Mouse (Mus musculus) neural tube, embryonic 11.5 days (tissue): ENCODE data around the gene Raet1e. TPM values are rescaled to one million over a fixed set of nuclear protein-coding genes. Genes with fewer than 3 reads are reported as not detected.
"Not testable (repeated sequence)": the region's sequence is repeated elsewhere in the genome, so short reads cannot be mapped to it uniquely, and the experiment has no call there.

Experiments used
- ATAC-seq: fragments of 200-750 bp; cut with Nextera tagmentation; 2 replicates; pipeline ENCODE4 v1.8.0; 2017; ENCODE audit warnings: moderate number of reproducible peaks, mild to moderate bottlenecking, moderate TSS enrichment, moderate library complexity; ENCODE audit not compliant: insufficient read depth, low FRiP score, low TSS enrichment
- DNase-seq: peaks from one replicate; pipeline ENCODE4 v3.0.0-alpha.2; 2015; ENCODE audit warnings: low spot score
- H3K27ac ChIP-seq: fragments of 300-500 bp; sonication (generic); 2 replicates; pipeline ENCODE4 v1.5.1; 2014; ENCODE audit warnings: low read depth, mild to moderate bottlenecking, low read length
- H3K27me3 ChIP-seq: fragments of 300-500 bp; sonication (generic); 2 replicates; pipeline ENCODE4 v1.6.1; 2014; ENCODE audit warnings: mild to moderate bottlenecking, low read length, mixed read lengths; ENCODE audit not compliant: control insufficient read depth, insufficient read depth
- H3K36me3 ChIP-seq: fragments of 300-500 bp; sonication (generic); 2 replicates; pipeline ENCODE4 v1.6.1; 2014; ENCODE audit warnings: mild to moderate bottlenecking, low read length, moderate library complexity, mixed read lengths; ENCODE audit not compliant: control insufficient read depth, insufficient read depth
- H3K4me1 ChIP-seq: fragments of 300-500 bp; sonication (generic); 2 replicates; pipeline ENCODE4 v1.6.1; 2014; ENCODE audit warnings: low read length, mixed read lengths; ENCODE audit not compliant: control insufficient read depth, insufficient read depth
- H3K4me2 ChIP-seq: fragments of 300-500 bp; sonication (generic); 2 replicates; pipeline ENCODE4 v1.6.1; 2014; ENCODE audit warnings: low read depth, mild to moderate bottlenecking, moderate library complexity
- H3K4me3 ChIP-seq: fragments of 300-500 bp; sonication (generic); 2 replicates; pipeline ENCODE4 v1.5.1; 2014; ENCODE audit warnings: low read depth, low read length
- H3K9ac ChIP-seq: fragments of 300-500 bp; sonication (generic); 2 replicates; pipeline ENCODE4 v1.6.1; 2014; ENCODE audit warnings: mild to moderate bottlenecking, low read length
- H3K9me3 ChIP-seq: fragments of 300-500 bp; sonication (generic); 2 replicates; pipeline ENCODE4 v1.6.1; 2016; ENCODE audit warnings: low read length; ENCODE audit not compliant: control insufficient read depth
- whole genome bisulfite sequencing: fragments of 180-500 bp; shearing (Covaris S2); extraction: QIAGEN DNeasy Blood & Tissue Kit; methylation state at CpG from one replicate; pipeline ENCODE4 v1.1.7; 2014; 5-methylcytosine and 5-hydroxymethylcytosine counted together
- polyA plus RNA-seq: library from polyadenylated mRNA; unstranded; fragments of >200 nt; fragmentation: Nextera tagmentation; extraction: Ambion mirVana; gene quantifications from 2 replicates; pipeline ENCODE4 v1.2.1, GENCODE M21; 2014

The Raet1e gene
- polyA plus RNA-seq, 1 experiment from 2014 or later: 10.4 TPM

- H3K27me3 ChIP-seq: peaks cover 53% of the 10 kb centered on the region
- not testable (repeated sequence) for H3K36me3 ChIP-seq, H3K9ac ChIP-seq, H3K4me1 ChIP-seq, H3K9me3 ChIP-seq, ATAC-seq, H3K27ac ChIP-seq
- peak overlapping the region; percentile 13; the same call in 1 of the 2 replicates for H3K4me3 ChIP-seq
- H3K4me2 ChIP-seq: peak overlapping the region; percentile 19; the same call in 1 of the 2 replicates
- WGBS: under 1% methylated on average over 53 of the region's 55 CpGs
- peak; percentile 31 for DNase-seq
Observed at GRCm38 (mm10) chr10:22151056-22151862, 7.1 kb upstream of the Raet1e start.

DNA sequence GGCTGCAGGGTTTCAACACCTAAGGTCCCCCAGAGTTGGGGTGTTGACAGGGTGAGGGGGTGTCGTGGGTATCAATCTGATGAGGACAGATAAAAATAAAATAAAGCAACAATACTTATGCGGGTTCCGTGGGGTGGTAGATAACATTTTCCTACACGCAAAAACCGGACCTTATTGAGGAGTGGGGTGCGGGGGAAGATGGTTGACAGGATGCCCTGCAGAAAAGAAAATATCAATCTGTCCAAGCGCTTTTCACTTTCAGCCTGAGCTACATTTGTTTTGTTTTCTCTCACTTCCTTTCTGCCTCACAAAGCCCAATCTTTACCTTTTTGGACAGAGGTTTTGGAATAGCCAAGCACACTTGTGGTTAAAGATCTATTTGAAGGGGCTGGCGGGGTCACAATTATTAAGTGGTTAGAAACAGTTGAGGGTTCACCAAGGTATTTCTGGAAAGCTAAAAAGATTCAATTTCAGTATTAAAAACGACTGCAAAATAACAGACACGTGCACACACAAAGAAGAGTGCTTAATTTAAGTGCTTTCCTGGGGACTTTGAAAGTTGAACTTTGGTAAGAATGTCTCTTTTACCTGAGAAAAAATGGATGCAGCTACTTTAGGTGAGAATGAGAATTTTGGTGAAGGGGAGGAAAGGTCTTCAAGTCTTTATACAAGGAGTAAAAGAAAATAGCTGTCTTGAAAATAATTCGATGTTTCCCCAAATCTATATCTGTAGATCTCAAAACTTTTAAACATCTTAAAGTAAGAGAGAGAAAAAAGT is 6.3 kb upstream of the Raet1e start:
- not testable (repeated sequence) for H3K4me1 ChIP-seq, H3K9me3 ChIP-seq, H3K36me3 ChIP-seq, ATAC-seq, H3K4me2 ChIP-seq, H3K9ac ChIP-seq, H3K27ac ChIP-seq, H3K4me3 ChIP-seq, DNase-seq
- H3K27me3 ChIP-seq: peaks cover 61% of the 10 kb centered on the region
- 3% methylated on average over 11 of the region's 11 CpGs for WGBS

DNA sequence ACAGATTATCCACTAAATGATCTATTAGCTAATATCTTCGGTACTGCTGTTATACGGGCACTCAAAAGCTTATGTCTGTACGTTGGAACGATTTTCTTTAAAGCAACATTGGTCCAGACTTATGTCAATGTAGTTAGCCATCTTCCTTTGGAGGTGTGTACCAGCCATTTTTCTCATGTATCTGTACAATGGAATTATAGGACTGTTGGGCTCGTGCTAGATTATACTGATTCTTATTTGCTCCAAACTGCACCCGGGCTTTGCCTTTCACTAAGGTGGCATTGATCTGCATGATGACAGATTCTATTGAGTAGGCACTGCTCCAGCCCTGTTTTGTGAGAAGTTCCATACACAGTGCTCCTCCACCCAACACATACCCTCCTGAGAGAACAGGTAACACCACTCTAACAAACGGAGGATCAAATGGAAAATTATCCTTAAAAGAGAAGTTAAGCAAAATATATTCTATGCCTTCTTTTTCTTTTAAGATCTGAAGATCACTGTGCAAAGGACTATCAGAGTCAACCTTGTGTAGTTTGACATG is 5.2 kb upstream of the Raet1e start:
- not testable (repeated sequence) for H3K9me3 ChIP-seq, H3K4me1 ChIP-seq, H3K36me3 ChIP-seq, ATAC-seq, H3K27ac ChIP-seq, H3K4me2 ChIP-seq, DNase-seq, H3K9ac ChIP-seq, H3K4me3 ChIP-seq
- 6% methylated on average over 7 of the region's 7 CpGs for WGBS
- peaks cover 71% of the 10 kb centered on the region for H3K27me3 ChIP-seq

DNA sequence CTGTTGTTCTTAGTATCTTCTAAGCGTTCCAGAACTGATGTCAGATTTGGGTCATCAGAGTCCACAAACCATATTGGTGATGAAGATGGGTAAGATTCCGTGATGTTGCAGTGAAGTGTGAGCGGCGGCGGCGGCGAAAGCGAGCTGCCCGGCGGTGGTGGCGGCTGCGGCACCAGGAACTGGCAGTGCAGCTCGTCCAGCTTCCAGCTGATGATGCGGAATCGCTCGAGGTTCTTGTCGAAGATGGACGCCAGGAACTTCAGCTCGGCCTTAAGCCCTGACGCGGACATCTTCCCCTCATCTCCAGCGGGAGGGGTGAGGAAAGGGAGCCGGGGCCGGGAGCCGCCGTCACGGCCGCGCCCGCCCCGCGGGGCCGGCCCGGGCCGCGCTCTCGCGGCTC is 4.2 kb upstream of the Raet1e start:
- H3K9me3 ChIP-seq, H3K27ac ChIP-seq, H3K4me1 ChIP-seq, H3K9ac ChIP-seq, ATAC-seq, H3K36me3 ChIP-seq: not testable (repeated sequence)
- 0% methylated on average over 38 of the region's 38 CpGs for WGBS
- Histone ChIP-seq H3K4me2 (peak overlapping the region; percentile 46), H3K4me3 (peak overlapping the region; percentile 24; the same call in 1 of the 2 replicates), H3K27me3 (peaks cover 76% of the 10 kb centered on the region)
- peak; percentile 58 for DNase-seq

DNA sequence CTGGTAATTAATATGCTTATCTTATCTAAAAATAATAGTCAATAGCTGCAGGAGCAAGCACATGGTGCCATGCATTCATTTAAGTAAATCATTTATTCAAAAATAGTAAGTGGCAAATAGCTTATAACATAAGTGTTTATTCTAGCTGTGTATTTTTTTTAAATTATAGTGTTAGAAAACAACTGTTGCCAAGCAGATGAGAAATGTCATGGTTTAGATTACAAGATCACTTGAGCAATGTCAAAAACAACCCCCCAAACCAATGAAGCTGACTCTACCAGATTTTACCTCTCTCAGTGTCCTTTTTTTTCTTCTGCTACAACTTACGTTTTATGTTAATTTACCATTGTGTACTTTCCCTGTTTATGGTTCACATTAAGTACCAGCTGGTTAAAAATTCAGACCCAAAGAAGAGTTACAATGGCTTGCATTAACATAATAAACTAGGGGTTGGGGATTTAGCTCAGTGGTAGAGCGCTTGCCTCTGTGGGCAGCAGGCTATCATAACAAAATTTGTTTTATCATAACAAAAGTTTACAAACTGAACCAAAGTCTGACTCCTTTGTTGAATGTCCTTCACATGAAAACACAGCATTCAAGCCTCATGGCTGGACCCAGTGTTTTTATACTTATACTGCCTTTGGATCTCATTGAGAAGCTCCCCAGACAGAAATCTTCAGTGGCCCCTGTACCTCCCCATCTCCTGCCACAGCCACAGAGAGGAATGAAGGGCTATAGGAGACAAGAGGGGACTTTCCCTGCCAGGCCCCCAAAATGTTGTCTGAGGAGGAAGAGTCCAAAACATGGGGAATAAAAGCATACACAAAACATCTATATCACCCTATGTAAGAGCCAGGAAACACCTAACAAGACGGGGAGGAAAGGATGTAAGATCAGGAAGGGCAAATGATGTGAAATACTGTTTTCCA is 3.2 kb upstream of the Raet1e start:
- no peak overlapping the region for H3K27ac ChIP-seq
- WGBS: 8% methylated on average over 3 of the region's 3 CpGs
- peaks cover 78% of the 10 kb centered on the region for H3K27me3 ChIP-seq
- DNase-seq: no peak
- no peak for ATAC-seq
- H3K4me1 ChIP-seq: 0 out of 2 replicates have a peak, but pooled peaks cover 4% of the 10 kb centered on the region
- no peaks in the 10 kb centered on the region for H3K36me3 ChIP-seq
- H3K9ac ChIP-seq: no peak overlapping the region
- H3K4me2 ChIP-seq: no peak overlapping the region
- no peak overlapping the region for H3K4me3 ChIP-seq
- H3K9me3 ChIP-seq: no peaks in the 10 kb centered on the region

- Histone ChIP-seq H3K9ac (no peak overlapping the region), H3K27ac (no peak overlapping the region), H3K36me3 (no peaks in the 10 kb centered on the region), H3K9me3 (no peaks in the 10 kb centered on the region), H3K27me3 (peaks cover 53% of the 10 kb centered on the region), H3K4me3 (0 out of 2 replicates have a peak overlapping the region, but pooled peaks have one; percentile 10), H3K4me2 (peak overlapping the region; percentile 47), H3K4me1 (no peaks in the 10 kb centered on the region)
- under 1% methylated on average over 24 of the region's 24 CpGs for WGBS
- no peak for ATAC-seq
- DNase-seq: no peak
Observed at GRCm38 (mm10) chr10:22159131-22159561, 777 bp downstream of the Raet1e start.

- DNase-seq (no peak), ATAC-seq (no peak)
- no peak overlapping the region for H3K9ac ChIP-seq
- H3K4me3 ChIP-seq: no peak overlapping the region
- WGBS: 2% methylated on average over 19 of the region's 23 CpGs
- H3K9me3 ChIP-seq: no peaks in the 10 kb centered on the region
- H3K27me3 ChIP-seq: peaks cover 51% of the 10 kb centered on the region
- no peaks in the 10 kb centered on the region for H3K36me3 ChIP-seq
- no peak overlapping the region for H3K4me2 ChIP-seq
- H3K4me1 ChIP-seq: no peaks in the 10 kb centered on the region
- no peak overlapping the region for H3K27ac ChIP-seq
Observed at GRCm38 (mm10) chr10:22159581-22160140, 1.3 kb downstream of the Raet1e start.

DNA sequence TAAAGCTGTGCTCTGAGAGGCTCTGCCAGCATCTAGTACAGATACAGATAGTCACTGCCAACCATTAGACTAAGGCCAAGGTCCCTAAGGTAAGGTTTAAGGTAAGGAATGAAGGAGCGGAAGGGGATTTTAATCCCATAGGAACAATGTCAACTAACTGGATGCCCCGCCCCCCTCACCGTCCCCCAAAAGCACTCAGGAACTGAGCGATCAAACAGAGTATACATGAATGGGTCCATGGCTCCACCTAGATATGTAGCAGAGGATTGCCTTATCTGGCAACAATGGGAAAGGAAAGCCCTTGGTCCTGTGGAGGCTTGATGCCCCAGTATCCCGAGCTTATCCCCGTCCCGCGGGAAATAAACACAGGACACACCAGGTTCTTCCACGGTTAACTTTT is 4.9 kb downstream of the Raet1e start:
- H3K36me3 ChIP-seq, H3K9me3 ChIP-seq, H3K4me1 ChIP-seq, H3K4me3 ChIP-seq, DNase-seq, H3K9ac ChIP-seq, H3K27ac ChIP-seq, ATAC-seq: not testable (repeated sequence)
- 17% methylated on average over 9 of the region's 9 CpGs for WGBS
- peaks cover 18% of the 10 kb centered on the region for H3K27me3 ChIP-seq
- H3K4me2 ChIP-seq: peak overlapping the region; percentile 22; the same call in 1 of the 2 replicates
